Mouse (Mus musculus) liver, postnatal 0 days (tissue): ENCODE results near the gene Isca2.

Experiments
- CTCF ChIP-seq: sonication (generic); IDR thresholded peaks from 2 replicates; pipeline ENCODE4 v1.5.1; 2016; ENCODE audit warnings: antibody characterized with exemption, low read depth
- EP300 ChIP-seq: IDR thresholded peaks from 2 replicates; pipeline ENCODE4 v1.6.1; 2016; ENCODE audit warnings: antibody characterized with exemption, low read depth, mild to moderate bottlenecking

- no peak for TF ChIP-seq CTCF
- no peak for TF ChIP-seq EP300
Measured at GRCm38 (mm10) chr12:84752131-84752977, 20.7 kb upstream of the Isca2 start.
